Mouse (Mus musculus): ENCODE measurements around the gene Ncam1. TPM values are rescaled to one million over a fixed set of nuclear protein-coding genes. Genes with fewer than 3 reads are reported as not detected.

Ncam1 gene
- polyA plus RNA-seq, 1 experiment from 2014 or later: 278 TPM

DNA sequence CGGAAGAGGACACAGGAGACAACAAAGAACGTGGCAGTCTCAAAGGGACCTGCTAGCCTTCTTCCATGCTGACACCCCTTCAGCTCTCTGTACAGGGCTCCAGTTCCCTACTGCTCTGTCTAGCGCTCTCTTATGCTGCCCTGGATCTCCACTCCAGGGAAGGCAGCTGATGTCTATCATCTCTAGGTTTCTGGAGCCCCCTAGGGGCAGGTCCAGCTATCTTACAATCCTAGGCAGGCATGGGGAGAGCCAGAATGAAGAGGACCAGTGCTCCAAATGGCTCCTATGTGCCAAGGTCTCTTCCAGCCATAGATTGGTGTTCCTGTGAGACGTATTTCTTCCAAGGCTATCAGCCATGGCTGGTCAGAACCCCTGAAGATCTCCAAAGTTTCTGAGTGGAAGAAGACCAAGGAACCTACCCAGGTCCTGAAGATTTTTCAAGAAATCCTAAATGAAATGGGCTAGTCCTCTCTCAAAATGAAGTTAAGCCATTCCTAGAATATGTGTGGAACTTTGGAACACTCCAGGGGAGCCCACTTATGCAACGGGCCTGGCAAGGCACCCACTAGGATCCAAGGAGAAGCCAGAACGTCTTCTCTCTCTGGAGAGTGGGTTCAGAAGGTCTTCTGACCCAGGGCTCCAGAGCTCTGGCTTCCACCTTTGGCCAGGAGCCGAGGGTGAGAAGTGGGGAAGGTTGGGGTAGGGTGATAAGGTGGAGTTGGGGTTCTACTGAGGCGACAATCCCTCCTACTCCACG is 290.7 kb downstream of the Ncam1 start:
- 92% methylated on average over 9 of the region's 9 CpGs for WGBS
- Histone ChIP-seq H3K9me3 (no peaks in the 10 kb centered on the region), H3K4me2 (replicated peaks) (no peak overlapping the region), H3K27me3 (replicated peaks) (no peaks in the 10 kb centered on the region), H3K4me1 (no peaks in the 10 kb centered on the region), H3K4me3 (no peak overlapping the region), H3K27ac (no peak overlapping the region), H3K9ac (no peak overlapping the region), H3K36me3 (peaks cover 73% of the 10 kb centered on the region)
- ATAC-seq (ENCODE audit: low FRiP score, low read depth): no peak

DNA sequence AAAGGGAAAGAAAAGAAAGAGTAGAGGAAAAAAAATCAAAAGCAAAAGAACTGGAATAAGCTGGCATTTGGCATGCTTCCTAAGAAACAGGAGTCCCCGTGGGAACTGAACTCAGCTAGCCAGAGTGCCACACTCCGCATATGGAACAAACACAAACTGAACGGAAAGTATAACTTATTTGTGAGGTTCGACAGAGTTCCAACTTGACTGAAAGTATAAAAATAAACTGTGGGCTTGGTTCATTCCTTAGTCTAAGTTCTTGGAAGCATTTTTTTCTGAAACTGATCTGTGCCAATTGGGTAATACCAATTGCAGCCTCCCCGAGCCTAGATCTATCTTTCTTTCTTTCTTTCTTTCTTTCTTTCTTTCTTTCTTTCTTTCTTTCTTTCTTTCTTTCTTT is 294.1 kb downstream of the Ncam1 start:
- Histone ChIP-seq H3K27ac (no peak overlapping the region), H3K27me3 (replicated peaks) (no peaks in the 10 kb centered on the region), H3K4me2 (replicated peaks) (no peak overlapping the region), H3K4me3 (no peak overlapping the region), H3K36me3 (peaks cover 51% of the 10 kb centered on the region), H3K9me3 (no peaks in the 10 kb centered on the region), H3K9ac (no peak overlapping the region), H3K4me1 (no peaks in the 10 kb centered on the region)
- 87% methylated on average over 5 of the region's 5 CpGs for WGBS
- ATAC-seq (ENCODE audit: low FRiP score, low read depth): no peak

DNA sequence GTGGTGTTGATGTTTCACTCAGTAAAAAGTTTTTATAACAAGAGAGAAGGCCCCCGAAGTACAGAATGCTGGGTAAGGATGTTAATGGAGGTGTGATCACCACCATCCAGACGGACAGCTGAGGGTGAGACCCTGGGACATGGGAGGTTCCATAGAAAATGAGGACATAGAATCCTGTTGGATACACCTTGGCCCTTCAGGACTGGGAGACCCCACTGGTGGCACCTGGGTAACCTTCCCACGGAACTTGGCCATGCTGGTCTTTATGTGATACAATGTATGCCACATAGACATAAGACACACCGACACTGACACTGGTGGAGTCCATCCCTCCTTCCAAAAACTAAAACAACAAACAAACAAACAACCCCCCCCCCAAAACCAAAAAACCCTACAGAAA is 296.5 kb downstream of the Ncam1 start:
- Histone ChIP-seq H3K9ac (no peak overlapping the region), H3K36me3 (peaks cover 28% of the 10 kb centered on the region), H3K4me3 (no peak overlapping the region), H3K4me1 (no peaks in the 10 kb centered on the region), H3K27ac (no peak overlapping the region), H3K4me2 (replicated peaks) (no peak overlapping the region), H3K9me3 (no peaks in the 10 kb centered on the region), H3K27me3 (replicated peaks) (no peaks in the 10 kb centered on the region)
- ATAC-seq (ENCODE audit: low FRiP score, low read depth): no peak
- WGBS: 94% methylated on average over 4 of the region's 4 CpGs

DNA sequence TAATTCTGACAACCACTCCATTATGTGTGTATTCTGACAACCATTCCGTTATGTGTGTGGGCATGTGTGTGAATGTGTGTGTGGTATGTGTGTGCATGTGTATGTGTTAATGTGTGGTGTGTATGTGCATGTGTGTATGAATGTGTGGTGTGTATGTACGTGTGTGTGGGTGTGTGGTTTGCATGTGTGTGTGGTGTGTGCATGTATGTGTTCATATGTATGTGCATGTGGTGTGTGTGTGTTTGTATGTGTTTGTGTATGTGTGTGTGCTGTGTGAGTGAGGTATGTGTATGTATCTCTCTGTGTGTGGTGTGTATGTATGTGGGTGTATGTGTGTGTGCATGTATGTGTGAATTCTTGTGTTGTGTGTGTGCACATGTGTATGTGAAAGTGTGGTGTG is 298.8 kb downstream of the Ncam1 start:
- Histone ChIP-seq H3K4me1 (no peaks in the 10 kb centered on the region), H3K9me3 (no peaks in the 10 kb centered on the region), H3K9ac (no peak overlapping the region), H3K27me3 (replicated peaks) (no peaks in the 10 kb centered on the region), H3K36me3 (peaks cover 5% of the 10 kb centered on the region; the same call in 1 of the 2 replicates), H3K4me3 (no peak overlapping the region), H3K27ac (no peak overlapping the region), H3K4me2 (replicated peaks) (no peak overlapping the region)
- no peak for ATAC-seq (ENCODE audit: low FRiP score, low read depth)
- 89% methylated on average over 2 of the region's 2 CpGs for WGBS

DNA sequence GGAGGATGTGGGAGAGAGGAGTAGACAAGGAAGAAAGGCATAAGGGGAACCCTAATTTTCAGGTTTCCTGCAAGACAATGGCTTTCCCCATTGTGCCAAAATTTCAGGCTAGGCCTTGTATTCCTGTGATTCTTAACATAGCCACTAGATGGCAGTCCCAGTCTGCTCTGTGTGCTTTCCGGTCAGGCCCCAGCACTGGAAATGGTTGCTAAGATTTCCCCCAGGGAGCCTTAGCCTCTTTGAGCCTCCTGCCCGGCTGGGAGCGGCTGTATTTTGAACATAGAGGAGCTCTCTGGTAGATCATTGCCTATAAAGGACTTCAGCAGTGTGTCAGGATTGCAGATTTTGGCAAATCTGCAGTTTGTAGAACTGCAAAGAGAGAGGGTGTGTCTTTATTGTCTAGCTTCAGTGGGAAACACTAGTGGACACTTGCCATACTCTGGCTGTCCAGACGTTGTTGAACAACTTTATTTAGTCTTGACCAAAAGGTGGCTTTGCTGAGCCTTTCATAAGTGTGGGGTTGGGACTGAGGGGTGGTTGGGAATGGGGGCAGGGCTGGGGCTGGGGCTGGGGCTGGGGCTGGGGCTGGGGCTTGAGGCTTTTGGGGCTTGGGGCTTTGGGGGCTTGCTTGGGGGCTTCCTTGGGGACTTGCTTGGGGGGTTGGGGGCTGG is 304.6 kb downstream of the Ncam1 start:
- no peak for ATAC-seq (ENCODE audit: low FRiP score, low read depth)
- 0 out of 2 replicates have a peak overlapping the region, but pooled peaks have one; percentile 10 for H3K4me2 ChIP-seq (replicated peaks)

DNA sequence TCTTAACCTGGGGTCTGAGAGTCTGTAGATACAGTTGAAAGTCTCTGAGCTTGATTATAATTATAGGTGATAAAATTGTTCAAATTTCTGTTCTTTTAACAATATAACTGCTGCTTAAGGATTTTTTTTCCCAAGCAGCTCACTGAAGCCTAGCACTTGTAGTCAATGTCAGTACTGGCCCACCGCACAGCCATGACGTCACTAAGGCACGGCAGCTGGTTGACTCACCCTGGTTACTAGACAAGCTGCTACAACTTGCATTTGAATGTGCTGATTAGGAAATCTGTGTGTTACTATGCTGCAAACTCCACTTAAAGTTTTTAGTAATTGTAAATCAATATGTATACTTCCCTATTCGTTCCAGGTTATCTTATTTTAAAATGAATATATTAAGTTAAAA is 308.1 kb downstream of the Ncam1 start:
- Histone ChIP-seq H3K27ac (no peak overlapping the region), H3K4me2 (replicated peaks) (no peak overlapping the region), H3K27me3 (replicated peaks) (no peaks in the 10 kb centered on the region), H3K4me3 (no peak overlapping the region), H3K9ac (no peak overlapping the region), H3K36me3 (no peaks in the 10 kb centered on the region), H3K9me3 (no peaks in the 10 kb centered on the region), H3K4me1 (peaks cover 9% of the 10 kb centered on the region; the same call in 1 of the 2 replicates)
- no peak for ATAC-seq (ENCODE audit: low FRiP score, low read depth)
- WGBS: 87% methylated on average over 4 of the region's 4 CpGs

More for the DNA sequence above, 304.6 kb downstream of the Ncam1 start:
- no peak overlapping the region for H3K9ac ChIP-seq
- no peaks in the 10 kb centered on the region for H3K27me3 ChIP-seq (replicated peaks)
- H3K27ac ChIP-seq: no peak overlapping the region
- peaks cover 4% of the 10 kb centered on the region; the same call in 1 of the 2 replicates for H3K4me1 ChIP-seq
- no peaks in the 10 kb centered on the region for H3K36me3 ChIP-seq
- H3K9me3 ChIP-seq: no peaks in the 10 kb centered on the region
- no peak overlapping the region for H3K4me3 ChIP-seq
- 4% methylated on average over 4 of the region's 4 CpGs for WGBS

DNA sequence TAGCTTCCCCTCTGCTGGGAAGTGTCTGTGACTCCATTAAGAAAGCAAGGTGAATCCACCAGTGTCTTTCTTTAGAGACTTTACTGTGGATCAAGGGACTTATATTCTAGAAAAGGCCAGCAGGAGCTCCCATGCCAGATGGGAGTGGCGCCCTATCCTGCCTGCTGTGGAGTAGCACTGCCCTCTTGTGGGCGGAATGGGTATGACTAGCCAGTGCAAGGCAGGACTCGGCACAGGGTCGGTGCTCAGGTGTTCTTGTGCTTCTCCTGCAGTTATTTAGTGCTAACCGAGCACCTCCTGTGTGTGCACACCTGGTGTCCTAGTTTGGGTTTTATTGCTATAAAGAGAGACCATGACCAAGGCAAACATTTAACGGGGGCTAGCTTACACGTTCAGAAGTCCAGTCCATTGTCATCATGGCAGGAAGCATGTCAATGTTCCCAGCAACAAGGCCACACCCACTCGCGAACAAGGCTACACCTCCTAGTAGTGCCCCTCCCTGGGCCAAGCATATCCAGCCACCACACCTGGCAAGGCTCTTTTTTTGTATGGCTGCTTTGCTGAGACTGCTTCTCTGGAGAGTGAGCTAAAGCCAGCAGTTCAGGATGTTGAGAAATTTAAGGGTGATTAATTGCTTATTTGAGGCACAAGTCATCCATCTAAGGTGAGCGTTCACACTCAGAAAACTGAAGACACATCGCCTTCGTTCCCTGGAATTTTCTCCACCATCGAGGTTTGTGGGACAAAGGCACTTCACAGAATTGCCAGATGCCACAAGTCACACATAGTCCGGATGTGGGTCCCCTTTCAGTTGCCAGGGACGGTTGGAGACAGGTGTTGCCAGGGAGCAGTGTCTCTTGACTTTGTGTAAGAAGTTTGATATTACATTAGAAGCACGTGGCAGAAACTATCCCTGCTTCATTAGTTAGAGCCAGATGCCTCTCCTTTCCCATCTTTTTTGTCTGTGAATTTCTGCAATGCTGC is 309.5 kb downstream of the Ncam1 start:
- Histone ChIP-seq H3K4me3 (no peak overlapping the region), H3K27me3 (replicated peaks) (no peaks in the 10 kb centered on the region), H3K27ac (no peak overlapping the region), H3K36me3 (no peaks in the 10 kb centered on the region), H3K4me1 (peaks cover 9% of the 10 kb centered on the region; the same call in 1 of the 2 replicates), H3K9ac (no peak overlapping the region), H3K9me3 (no peaks in the 10 kb centered on the region), H3K4me2 (replicated peaks) (peak overlapping the region; percentile 33)
- peak; percentile 41 for ATAC-seq (ENCODE audit: low FRiP score, low read depth)
- WGBS: 35% methylated on average over 16 of the region's 16 CpGs

DNA sequence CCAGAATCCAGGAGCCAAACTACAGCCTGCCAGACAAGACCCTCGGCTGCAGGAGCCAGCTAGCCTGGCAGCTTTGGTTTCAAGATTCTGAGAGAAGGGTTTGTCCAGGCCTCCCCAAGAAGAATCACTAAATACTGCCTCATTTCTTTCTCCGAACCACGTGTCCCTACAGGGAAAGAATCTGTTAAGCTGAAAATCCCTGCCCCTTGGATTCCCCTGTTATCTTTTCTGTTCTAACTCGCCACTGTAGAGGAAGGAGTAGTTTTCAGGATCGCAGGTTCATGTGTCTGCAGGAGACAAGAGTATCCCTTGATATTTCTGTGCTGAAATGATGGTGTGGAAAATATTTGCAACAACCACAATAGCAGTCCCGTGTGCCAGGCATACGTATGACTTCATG is 310.5 kb downstream of the Ncam1 start:
- no peaks in the 10 kb centered on the region for H3K9me3 ChIP-seq
- no peak overlapping the region for H3K27ac ChIP-seq
- H3K9ac ChIP-seq: no peak overlapping the region
- no peaks in the 10 kb centered on the region for H3K36me3 ChIP-seq
- no peaks in the 10 kb centered on the region for H3K27me3 ChIP-seq (replicated peaks)
- H3K4me2 ChIP-seq (replicated peaks): no peak overlapping the region
- no peak overlapping the region for H3K4me3 ChIP-seq
- H3K4me1 ChIP-seq: peaks cover 11% of the 10 kb centered on the region
- ATAC-seq (ENCODE audit: low FRiP score, low read depth): no peak
- 77% methylated on average over 7 of the region's 7 CpGs for WGBS

DNA sequence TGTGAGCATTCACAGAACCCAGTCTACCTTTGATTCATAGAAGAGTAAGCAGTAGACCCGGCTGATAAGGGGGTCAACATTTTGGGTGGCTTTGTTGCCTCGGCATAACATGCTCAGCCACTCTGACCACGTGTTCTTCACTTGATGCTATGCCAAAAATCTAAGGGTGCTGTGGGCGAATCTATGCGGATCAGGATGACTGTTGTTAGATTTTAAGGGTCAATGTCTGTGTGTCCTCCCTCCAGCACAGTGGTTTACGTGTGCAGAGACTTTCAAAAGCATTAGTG is 311.1 kb downstream of the Ncam1 start:
- Histone ChIP-seq H3K9ac (no peak overlapping the region), H3K36me3 (no peaks in the 10 kb centered on the region), H3K27ac (no peak overlapping the region), H3K4me1 (peaks cover 12% of the 10 kb centered on the region), H3K4me2 (replicated peaks) (no peak overlapping the region), H3K4me3 (no peak overlapping the region), H3K27me3 (replicated peaks) (no peaks in the 10 kb centered on the region), H3K9me3 (no peaks in the 10 kb centered on the region)
- 84% methylated on average over 6 of the region's 6 CpGs for WGBS
- no peak for ATAC-seq (ENCODE audit: low FRiP score, low read depth)

DNA sequence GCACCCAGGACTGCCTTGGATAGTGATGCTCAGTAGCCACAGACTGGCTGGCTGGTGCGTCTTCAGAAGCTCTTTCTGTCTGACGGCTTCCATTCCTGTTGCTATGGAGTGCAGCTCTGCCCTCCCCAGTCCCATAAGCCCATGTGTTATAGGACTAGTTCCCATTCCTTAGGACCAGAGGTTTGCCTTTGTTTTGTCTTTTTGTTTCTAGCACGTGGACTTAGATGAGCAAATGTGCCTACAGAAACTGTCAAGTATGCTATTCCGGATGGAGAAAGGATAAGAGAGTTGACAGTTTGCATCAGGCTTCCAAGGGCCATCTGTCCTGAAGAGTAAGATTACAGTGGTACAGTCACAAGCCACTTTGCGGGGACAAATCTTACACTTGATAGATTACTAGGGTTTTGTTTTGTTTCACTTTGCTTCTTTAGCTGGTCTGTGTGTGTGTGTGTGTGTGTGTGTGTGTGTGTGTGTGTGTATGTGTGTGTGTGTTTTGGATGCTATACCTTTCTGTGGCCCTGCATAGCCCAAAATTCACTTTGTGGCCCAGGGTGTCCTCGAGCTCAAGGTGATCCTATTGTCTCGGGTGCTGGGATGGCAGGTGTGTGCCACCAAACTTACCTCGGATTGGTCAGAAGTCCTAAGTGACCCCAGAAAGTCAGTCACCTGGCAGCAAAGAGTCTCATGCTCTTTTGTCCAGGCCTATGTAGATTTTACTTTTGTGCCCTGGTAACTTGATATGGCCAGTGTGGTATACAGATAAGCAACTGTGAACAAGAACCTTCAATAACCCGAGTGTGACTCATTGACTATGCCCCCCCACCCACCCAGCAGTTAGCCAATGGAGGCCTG is 311.7 kb downstream of the Ncam1 start:
- H3K9ac ChIP-seq: no peak overlapping the region
- peak overlapping the region; percentile 84; the same call in 1 of the 2 replicates for H3K4me2 ChIP-seq (replicated peaks)
- ATAC-seq (ENCODE audit: low FRiP score, low read depth): no peak
- no peaks in the 10 kb centered on the region for H3K27me3 ChIP-seq (replicated peaks)
- H3K4me1 ChIP-seq: peaks cover 12% of the 10 kb centered on the region
- no peak overlapping the region for H3K27ac ChIP-seq
- no peak overlapping the region for H3K4me3 ChIP-seq
- 70% methylated on average over 9 of the region's 9 CpGs for WGBS
- H3K9me3 ChIP-seq: no peaks in the 10 kb centered on the region
- no peaks in the 10 kb centered on the region for H3K36me3 ChIP-seq

DNA sequence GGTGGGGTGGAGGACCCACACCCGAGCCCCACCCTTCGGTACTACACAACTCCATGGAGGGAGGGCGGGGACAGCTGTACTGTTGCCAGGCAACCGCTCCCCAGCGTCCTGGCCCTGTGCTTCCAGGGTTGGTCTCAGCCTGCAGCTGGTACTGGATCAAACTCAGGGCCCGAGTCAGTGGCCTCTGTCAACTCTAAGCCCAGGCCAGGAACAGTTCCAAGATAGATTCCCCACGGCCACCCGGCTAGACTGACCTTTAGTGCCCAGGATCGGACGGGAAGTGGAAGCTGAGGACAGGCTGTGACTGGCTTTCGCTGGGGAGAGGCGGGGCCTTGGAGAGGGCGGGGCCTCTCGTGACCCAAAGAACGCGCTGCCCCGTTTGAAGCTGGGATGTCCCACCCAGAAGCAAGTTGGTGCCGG is 312.8 kb downstream of the Ncam1 start, which contains the start of gene Ttc12:
Ttc12 (minus strand) TSS at position 334 of the 420 bp plus-strand sequence.
- H3K36me3 ChIP-seq: no peaks in the 10 kb centered on the region
- no peaks in the 10 kb centered on the region for H3K27me3 ChIP-seq (replicated peaks)
- ATAC-seq (ENCODE audit: low FRiP score, low read depth): peak; percentile 83
- H3K4me3 ChIP-seq: peak within 1 kb of the TSS; percentile 48
- H3K27ac ChIP-seq: no peak within 1 kb of the TSS
- H3K9ac ChIP-seq: peak within 1 kb of the TSS; percentile 47
- peaks cover 12% of the 10 kb centered on the region for H3K4me1 ChIP-seq
- peak within 1 kb of the TSS; percentile 84 for H3K4me2 ChIP-seq (replicated peaks)
- no peaks in the 10 kb centered on the region for H3K9me3 ChIP-seq
- WGBS: 1% methylated on average over 18 of the region's 18 CpGs
